Mouse (Mus musculus) heart, embryonic 12.5 days (tissue): ENCODE data around the gene Lrrc25. TPM values are rescaled to one million over a fixed set of nuclear protein-coding genes. Genes with fewer than 3 reads are reported as not detected.

Experiments used
- ATAC-seq: fragments of 200-750 bp; cut with Nextera tagmentation; 2 replicates; pipeline ENCODE4 v1.8.0; 2017; ENCODE audit warnings: moderate TSS enrichment, moderate library complexity; ENCODE audit not compliant: insufficient number of reproducible peaks, low FRiP score
- H3K27ac ChIP-seq: fragments of 300-500 bp; sonication (generic); 2 replicates; pipeline ENCODE4 v1.5.1; 2016; ENCODE audit warnings: mild to moderate bottlenecking, moderate library complexity; ENCODE audit not compliant: poor library complexity, severe bottlenecking
- H3K27me3 ChIP-seq: fragments of 300-500 bp; sonication (generic); replicated peaks from 2 replicates; pipeline ENCODE4 v1.6.1; 2016; ENCODE audit warnings: mild to moderate bottlenecking, moderate library complexity
- H3K36me3 ChIP-seq: fragments of 300-500 bp; sonication (generic); 2 replicates; pipeline ENCODE4 v1.6.1; 2016; ENCODE audit warnings: mild to moderate bottlenecking, moderate library complexity
- H3K4me1 ChIP-seq: fragments of 300-500 bp; sonication (generic); replicated peaks from 2 replicates; pipeline ENCODE4 v1.6.1; 2016; ENCODE audit warnings: mild to moderate bottlenecking
- H3K4me2 ChIP-seq: fragments of 300-500 bp; sonication (generic); 2 replicates; pipeline ENCODE4 v1.6.1; 2016; ENCODE audit warnings: mild to moderate bottlenecking, moderate library complexity
- H3K4me3 ChIP-seq: fragments of 300-500 bp; sonication (generic); 2 replicates; pipeline ENCODE4 v1.5.1; 2016; ENCODE audit warnings: mild to moderate bottlenecking
- H3K9ac ChIP-seq: fragments of 300-500 bp; sonication (generic); 2 replicates; pipeline ENCODE4 v1.6.1; 2016; ENCODE audit warnings: mild to moderate bottlenecking, moderate library complexity
- H3K9me3 ChIP-seq: fragments of 300-500 bp; sonication (generic); replicated peaks from 2 replicates; pipeline ENCODE4 v1.6.1; 2016; ENCODE audit warnings: mild to moderate bottlenecking, moderate library complexity
- WGBS: fragments of 180-500 bp; shearing (Covaris S2); methylation state at CpG from one replicate; pipeline ENCODE4 v1.1.7; 2016; 5-methylcytosine and 5-hydroxymethylcytosine counted together
- polyA plus RNA-seq: library from polyadenylated mRNA; unstranded; fragments of >200 nt; fragmentation: Nextera tagmentation; extraction: Ambion mirVana; gene quantifications from 2 replicates; pipeline ENCODE4 v1.2.1, GENCODE M21; 2016

Lrrc25 gene
- polyA plus RNA-seq, 1 experiment from 2014 or later = 0.65 TPM

DNA sequence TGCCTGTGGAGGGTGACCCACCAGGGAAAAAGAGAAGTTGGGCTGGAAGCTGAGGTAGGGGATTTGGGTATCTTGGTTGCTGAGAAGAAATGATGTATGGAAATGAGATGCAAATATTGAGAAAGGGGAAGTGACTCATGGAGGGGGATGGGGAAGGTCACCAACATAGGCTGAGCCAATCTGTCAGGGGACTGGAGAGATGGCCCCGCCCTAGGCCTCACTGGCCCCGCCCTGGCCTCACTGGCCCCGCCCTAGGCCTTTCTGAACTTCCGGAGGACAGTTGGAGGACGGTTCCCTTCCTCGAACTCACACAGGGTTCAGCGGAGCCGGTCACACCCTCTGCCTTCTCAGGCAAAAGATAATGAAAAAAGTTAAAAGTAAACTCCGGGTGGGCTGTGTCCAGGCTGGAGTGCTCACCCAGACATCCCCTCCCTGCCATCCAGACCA is 3.0 kb downstream of the Lrrc25 start:
- WGBS = 22% methylated on average over 9 of the region's 9 CpGs
- H3K4me1 ChIP-seq = peaks cover 10% of the 10 kb centered on the region
- ATAC-seq = peak; percentile 81
- peaks cover 32% of the 10 kb centered on the region for H3K27me3 ChIP-seq
- H3K9me3 ChIP-seq = no peaks in the 10 kb centered on the region
- H3K9ac ChIP-seq = no peak overlapping the region
- H3K27ac ChIP-seq = no peak overlapping the region
- H3K4me3 ChIP-seq = no peak overlapping the region
- H3K36me3 ChIP-seq = no peaks in the 10 kb centered on the region
- H3K4me2 ChIP-seq = peak overlapping the region; percentile 17; the same call in 1 of the 2 replicates

GRCm38 (mm10) chr8:70622220-70622619 is 6.3 kb downstream of the Lrrc25 start:
- no peaks in the 10 kb centered on the region for H3K36me3 ChIP-seq
- no peak overlapping the region for H3K4me2 ChIP-seq
- WGBS = 49% methylated on average over 3 of the region's 3 CpGs
- no peak overlapping the region for H3K4me3 ChIP-seq
- H3K9ac ChIP-seq = no peak overlapping the region
- no peaks in the 10 kb centered on the region for H3K9me3 ChIP-seq
- H3K27ac ChIP-seq = no peak overlapping the region
- peaks cover 32% of the 10 kb centered on the region for H3K27me3 ChIP-seq
- no peak for ATAC-seq
- peaks cover 8% of the 10 kb centered on the region for H3K4me1 ChIP-seq

GRCm38 (mm10) chr8:70625104-70625503 is 9.1 kb downstream of the Lrrc25 start:
- Histone ChIP-seq H3K4me2 (no peak overlapping the region), H3K27ac (no peak overlapping the region)

DNA sequence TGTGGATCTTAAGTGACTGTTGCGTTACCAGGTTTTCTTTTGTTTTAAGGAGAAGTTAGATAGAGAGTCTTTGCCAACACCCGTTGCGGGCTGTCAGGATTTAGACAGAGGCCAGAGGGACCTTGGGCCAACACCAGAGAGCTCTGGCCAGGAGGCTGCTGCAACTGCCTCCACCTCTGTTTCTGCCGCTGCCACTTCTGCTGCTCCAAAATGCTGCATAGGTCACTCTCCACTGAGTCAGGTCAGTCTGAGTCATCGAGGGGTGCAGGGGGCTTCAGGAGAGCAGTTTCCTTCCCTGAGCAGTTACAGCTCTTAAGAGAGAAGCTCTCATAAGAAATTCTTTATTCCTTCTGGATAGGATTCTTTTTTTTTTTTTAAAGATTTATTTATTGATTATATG is 11.1 kb downstream of the Lrrc25 start:
- 72% methylated on average over 5 of the region's 5 CpGs for WGBS
- ATAC-seq = no peak

More at GRCm38 (mm10) chr8:70625104-70625503, 9.1 kb downstream of the Lrrc25 start:
- 20% methylated on average over 5 of the region's 5 CpGs for WGBS
- H3K4me3 ChIP-seq = no peak overlapping the region
- no peak overlapping the region for H3K9ac ChIP-seq
- no peaks in the 10 kb centered on the region for H3K9me3 ChIP-seq
- 0 out of 2 replicates have a peak, but pooled peaks cover 10% of the 10 kb centered on the region for H3K4me1 ChIP-seq
- peaks cover 28% of the 10 kb centered on the region for H3K27me3 ChIP-seq
- no peak for ATAC-seq
- no peaks in the 10 kb centered on the region for H3K36me3 ChIP-seq

DNA sequence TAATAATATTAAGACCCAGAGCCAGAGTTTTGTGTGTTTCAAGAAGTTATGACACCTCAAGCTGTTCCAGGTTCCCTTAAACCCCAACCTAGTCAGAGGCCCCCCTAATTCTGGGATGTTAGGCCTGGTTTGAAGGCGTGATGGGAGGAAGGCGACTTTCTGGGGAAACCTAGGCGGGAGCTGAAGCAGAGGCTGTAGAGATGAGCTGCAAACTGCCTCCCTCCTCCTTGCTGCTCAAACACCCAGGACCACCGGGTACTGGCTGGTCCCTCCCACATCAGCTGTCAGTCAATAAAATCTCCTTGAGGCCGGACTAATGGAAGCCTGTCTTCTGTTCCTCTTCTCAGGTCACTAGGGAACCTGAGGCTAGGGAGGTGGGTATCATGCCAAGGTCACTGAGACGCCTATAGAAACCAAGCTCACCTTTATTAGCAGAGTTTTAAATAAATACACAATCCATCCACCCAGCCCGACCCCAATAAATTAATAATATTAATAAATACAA is 13.1 kb downstream of the Lrrc25 start:
- H3K4me1 ChIP-seq = peaks cover 35% of the 10 kb centered on the region
- peak overlapping the region; percentile 68 for H3K4me2 ChIP-seq
- peak overlapping the region; percentile 38; the same call in 1 of the 2 replicates for H3K27ac ChIP-seq

More for the DNA sequence above, 11.1 kb downstream of the Lrrc25 start:
- H3K27me3 ChIP-seq = peaks cover 23% of the 10 kb centered on the region
- no peaks in the 10 kb centered on the region for H3K9me3 ChIP-seq
- no peaks in the 10 kb centered on the region for H3K36me3 ChIP-seq
- H3K4me2 ChIP-seq = no peak overlapping the region
- no peak overlapping the region for H3K4me3 ChIP-seq
- no peak overlapping the region for H3K9ac ChIP-seq
- H3K4me1 ChIP-seq = peaks cover 25% of the 10 kb centered on the region
- no peak overlapping the region for H3K27ac ChIP-seq

GRCm38 (mm10) chr8:70629574-70630531 is 13.9 kb downstream of the Lrrc25 start:
- Histone ChIP-seq H3K27ac (peak overlapping the region; percentile 38; the same call in 1 of the 2 replicates), H3K36me3 (no peaks in the 10 kb centered on the region), H3K9ac (peak overlapping the region; percentile 64), H3K27me3 (peaks cover 14% of the 10 kb centered on the region; the same call in 1 of the 2 replicates), H3K4me1 (peaks cover 43% of the 10 kb centered on the region), H3K4me3 (peak overlapping the region; percentile 52), H3K4me2 (peak overlapping the region; percentile 68), H3K9me3 (no peaks in the 10 kb centered on the region)
- WGBS = 2% methylated on average over 60 of the region's 60 CpGs
- ATAC-seq = peak; percentile 83

More for the DNA sequence above, 13.1 kb downstream of the Lrrc25 start:
- no peak for ATAC-seq
- Histone ChIP-seq H3K9ac (peak overlapping the region; percentile 64), H3K27me3 (peaks cover 14% of the 10 kb centered on the region; the same call in 1 of the 2 replicates), H3K36me3 (no peaks in the 10 kb centered on the region), H3K9me3 (no peaks in the 10 kb centered on the region), H3K4me3 (peak overlapping the region; percentile 52)
- WGBS = 59% methylated on average over 7 of the region's 7 CpGs

DNA sequence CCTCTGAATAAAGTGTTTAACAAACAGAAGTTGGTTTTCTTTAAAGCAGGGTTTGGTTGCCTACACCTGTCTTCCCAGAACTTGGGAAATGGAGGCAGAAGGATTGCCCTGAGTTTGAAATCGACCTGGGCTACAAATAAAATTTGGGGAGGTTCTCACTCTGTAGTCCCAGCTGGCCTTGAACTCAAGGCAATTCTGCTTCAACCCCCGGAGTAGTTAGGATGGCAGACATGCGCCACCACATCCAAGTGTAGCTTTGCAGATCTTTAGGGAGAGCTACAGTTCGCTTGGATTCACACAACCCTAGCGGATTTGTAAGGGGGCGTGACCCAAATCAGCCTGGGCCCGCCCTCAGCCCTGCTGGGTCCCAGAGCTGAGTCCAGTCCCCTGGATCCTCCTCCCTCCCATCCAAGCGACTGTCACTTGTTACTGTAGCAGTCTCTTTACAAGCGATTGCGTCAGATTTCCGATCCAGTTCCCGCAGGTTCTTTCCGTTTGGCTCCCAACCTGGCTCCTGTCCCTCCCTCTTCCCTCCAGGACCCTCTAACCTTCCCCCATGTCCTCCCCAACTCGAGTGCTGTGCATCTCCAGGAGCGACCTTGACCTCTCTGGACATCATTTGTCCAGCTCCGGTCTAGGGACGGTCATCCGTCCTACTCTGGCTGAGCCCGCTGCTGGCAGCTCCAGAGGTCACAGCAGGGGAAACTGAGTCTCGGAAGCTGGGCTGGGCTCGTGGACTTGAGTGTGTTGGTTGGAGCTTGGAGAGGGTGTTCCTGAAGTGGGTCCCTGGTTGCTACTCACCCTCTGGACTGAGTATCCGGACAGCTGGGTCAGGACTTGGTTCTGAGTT is 14.8 kb downstream of the Lrrc25 start:
- ATAC-seq = 0 out of 2 replicates have a peak, but pooled peaks have one; percentile 37
- Histone ChIP-seq H3K4me1 (peaks cover 41% of the 10 kb centered on the region), H3K4me2 (peak overlapping the region; percentile 68), H3K27me3 (peaks cover 14% of the 10 kb centered on the region; the same call in 1 of the 2 replicates), H3K4me3 (peak overlapping the region; percentile 14; the same call in 1 of the 2 replicates), H3K27ac (no peak overlapping the region), H3K9ac (peak overlapping the region; percentile 52), H3K9me3 (no peaks in the 10 kb centered on the region), H3K36me3 (no peaks in the 10 kb centered on the region)
- 10% methylated on average over 22 of the region's 22 CpGs for WGBS

- H3K9ac ChIP-seq = peak overlapping the region; percentile 52
- no peaks in the 10 kb centered on the region for H3K9me3 ChIP-seq
- H3K27ac ChIP-seq = no peak overlapping the region
- peaks cover 14% of the 10 kb centered on the region; the same call in 1 of the 2 replicates for H3K27me3 ChIP-seq
- H3K4me2 ChIP-seq = peak overlapping the region; percentile 68
- no peaks in the 10 kb centered on the region for H3K36me3 ChIP-seq
- peaks cover 41% of the 10 kb centered on the region for H3K4me1 ChIP-seq
- H3K4me3 ChIP-seq = peak overlapping the region; percentile 14; the same call in 1 of the 2 replicates
- whole genome bisulfite sequencing = 16% methylated on average over 24 of the region's 24 CpGs
- no peak for ATAC-seq
Observed at GRCm38 (mm10) chr8:70631436-70631835, 15.5 kb downstream of the Lrrc25 start.

DNA sequence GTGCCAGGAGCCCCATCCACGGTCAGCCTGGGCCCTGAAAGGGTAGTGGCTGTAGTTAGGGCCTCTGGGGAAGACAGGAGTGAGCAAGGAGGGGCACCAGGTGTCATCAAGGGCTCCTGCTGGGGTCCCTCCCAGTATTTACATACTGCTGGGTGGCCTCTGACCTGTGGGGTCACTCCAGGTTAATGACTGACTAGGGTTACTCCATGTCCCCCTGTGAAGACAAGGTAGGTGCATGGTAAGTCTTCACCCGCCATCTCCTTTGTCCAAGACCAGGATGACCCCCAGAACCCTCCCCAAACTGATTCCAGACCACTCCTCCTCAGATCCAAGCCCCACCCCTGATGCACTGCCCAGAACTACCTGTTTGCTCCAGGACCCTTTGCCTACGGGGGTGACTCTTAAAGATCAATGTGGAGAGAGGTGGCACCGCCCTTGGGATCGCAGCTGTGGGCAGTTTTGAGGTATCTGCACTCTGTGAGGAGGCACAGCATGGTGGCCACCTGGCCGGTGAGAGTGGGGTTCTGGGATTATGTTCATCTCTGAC is 16.5 kb downstream of the Lrrc25 start, which contains the start of gene Gdf15:
Gene Gdf15, minus strand, starts transcription at position 111 of the 547 bp plus-strand sequence.
- Histone ChIP-seq H3K9me3 (no peaks in the 10 kb centered on the region), H3K4me1 (peaks cover 51% of the 10 kb centered on the region), H3K4me2 (peak within 1 kb of the TSS; percentile 68), H3K9ac (peak within 1 kb of the TSS; percentile 52), H3K27ac (no peak within 1 kb of the TSS), H3K27me3 (peaks cover 14% of the 10 kb centered on the region; the same call in 1 of the 2 replicates), H3K4me3 (peak within 1 kb of the TSS; percentile 14; the same call in 1 of the 2 replicates), H3K36me3 (no peaks in the 10 kb centered on the region)
- WGBS = 81% methylated on average over 6 of the region's 6 CpGs
- no peak for ATAC-seq

GRCm38 (mm10) chr8:70634066-70634465 is 18.1 kb downstream of the Lrrc25 start:
- Histone ChIP-seq H3K4me2 (no peak overlapping the region), H3K9me3 (no peaks in the 10 kb centered on the region), H3K4me1 (peaks cover 56% of the 10 kb centered on the region), H3K27ac (no peak overlapping the region), H3K4me3 (no peak overlapping the region), H3K27me3 (peaks cover 14% of the 10 kb centered on the region; the same call in 1 of the 2 replicates), H3K36me3 (no peaks in the 10 kb centered on the region), H3K9ac (no peak overlapping the region)
- 34% methylated on average over 6 of the region's 6 CpGs for WGBS
- no peak for ATAC-seq
